Mouse (Mus musculus): ENCODE measurements around the gene Apeh.

GRCm38 (mm10) chr9:108123916-108124315 is 29.5 kb upstream of the Apeh start:
- TF ChIP-seq POLR2A (IDR thresholded peaks at IDR 0.05; ENCODE audit: borderline replicate concordance, extremely low read depth, low read depth, low read length) (no peak), CTCF (IDR thresholded peaks at IDR 0.05; ENCODE audit: insufficient read depth, low read length) (no peak)

Data from lung, adult 2 months (tissue).